Mouse (Mus musculus): ENCODE measurements around the gene Vcp. TPM values are rescaled to one million over a fixed set of nuclear protein-coding genes. Genes with fewer than 3 reads are reported as not detected.
"Not testable (repeated sequence)": the region's sequence is repeated elsewhere in the genome, so short reads cannot be mapped to it uniquely, and the experiment has no call there.

Vcp gene
- 558 and 560 TPM in 2 replicates for polyA plus RNA-seq (2014; fragmentation: Nextera tagmentation; extraction: Ambion mirVana)

- ATAC-seq (ENCODE audit: insufficient read depth) (peak; percentile 97), DNase-seq (peak; percentile 99)
- 1% methylated on average over 49 of the region's 56 CpGs for WGBS
Measured at GRCm38 (mm10) chr4:43000141-43000986, at the start of gene Vcp. Vcp (minus strand) TSS chr4:43000507.

GRCm38 (mm10) chr4:43047231-43047630 lies 46.9 kb upstream of the Vcp start:
- 8% methylated on average over 5 of the region's 5 CpGs for WGBS
- DNase-seq (peak; percentile 96), ATAC-seq (ENCODE audit: insufficient read depth) (no peak)
- TF ChIP-seq CTCF (IDR thresholded peaks at IDR 0.05; ENCODE audit: low read depth), result peak; percentile 84
- Histone ChIP-seq H3K36me3 (ENCODE audit: insufficient read depth) (no peaks in the 10 kb centered on the region), H3K9ac (0 out of 2 replicates have a peak overlapping the region, but pooled peaks have one; percentile 25), H3K9me3 (ENCODE audit: low read depth, low read length) (no peaks in the 10 kb centered on the region), H3K27me3 (ENCODE audit: insufficient read depth, low read length) (no peaks in the 10 kb centered on the region), H3K4me2 (0 out of 2 replicates have a peak overlapping the region, but pooled peaks have one; percentile 13), H3K4me3 (ENCODE audit: low read depth, low read length) (no peak overlapping the region), H3K27ac (ENCODE audit: low read depth) (no peak overlapping the region), H3K4me1 (ENCODE audit: insufficient read depth) (peaks cover 6% of the 10 kb centered on the region; the same call in 1 of the 2 replicates)

More at GRCm38 (mm10) chr4:43000141-43000986, at the start of gene Vcp:
- H3K27ac ChIP-seq (ENCODE audit: low read depth), result peak within 1 kb of the TSS; percentile 100
- H3K36me3 ChIP-seq (ENCODE audit: insufficient read depth), result peaks cover 21% of the 10 kb centered on the region
- H3K9me3 ChIP-seq (ENCODE audit: low read depth, low read length); H3K27me3 ChIP-seq (ENCODE audit: insufficient read depth, low read length): not testable (repeated sequence)
- H3K4me1 ChIP-seq (ENCODE audit: insufficient read depth), result peaks cover 13% of the 10 kb centered on the region; the same call in 1 of the 2 replicates
- peak within 1 kb of the TSS; percentile 95 for H3K9ac ChIP-seq
- H3K4me2 ChIP-seq, result peak within 1 kb of the TSS; percentile 90
- H3K4me3 ChIP-seq (ENCODE audit: low read depth, low read length), result peak within 1 kb of the TSS; percentile 59

- WGBS, result 48% methylated on average over 5 of the region's 5 CpGs
- H3K4me2 ChIP-seq, result peak overlapping the region; percentile 76; the same call in 1 of the 2 replicates
- no peak overlapping the region for H3K4me3 ChIP-seq (ENCODE audit: low read depth, low read length)
- TF ChIP-seq CTCF (IDR thresholded peaks at IDR 0.05; ENCODE audit: low read depth), result no peak
- H3K27me3 ChIP-seq (ENCODE audit: insufficient read depth, low read length), result no peaks in the 10 kb centered on the region
- H3K4me1 ChIP-seq (ENCODE audit: insufficient read depth), result peaks cover 6% of the 10 kb centered on the region; the same call in 1 of the 2 replicates
- H3K36me3 ChIP-seq (ENCODE audit: insufficient read depth), result no peaks in the 10 kb centered on the region
- DNase-seq (no peak), ATAC-seq (ENCODE audit: insufficient read depth) (no peak)
- no peak overlapping the region for H3K9ac ChIP-seq
- H3K9me3 ChIP-seq (ENCODE audit: low read depth, low read length), result no peaks in the 10 kb centered on the region
- no peak overlapping the region for H3K27ac ChIP-seq (ENCODE audit: low read depth)
Measured at GRCm38 (mm10) chr4:43046607-43047006, 46.3 kb upstream of the Vcp start.

GRCm38 (mm10) chr4:43045659-43046302 lies 45.5 kb upstream of the Vcp start, which contains the start of gene Fam214b:
Fam214b (minus strand) TSS chr4:43046220.
- peak; percentile 93 for ATAC-seq (ENCODE audit: insufficient read depth)
- whole genome bisulfite sequencing, result under 1% methylated on average over 33 of the region's 33 CpGs
- H3K27ac ChIP-seq (ENCODE audit: low read depth), result 0 out of 2 replicates have a peak within 1 kb of the TSS, but pooled peaks have one; percentile 65
- peak; percentile 99 for DNase-seq
- peak within 1 kb of the TSS; percentile 76 for H3K4me2 ChIP-seq
- H3K9me3 ChIP-seq (ENCODE audit: low read depth, low read length), result no peaks in the 10 kb centered on the region
- peaks cover 6% of the 10 kb centered on the region; the same call in 1 of the 2 replicates for H3K4me1 ChIP-seq (ENCODE audit: insufficient read depth)
- peak within 1 kb of the TSS; percentile 48 for H3K9ac ChIP-seq
- no peak for TF ChIP-seq CTCF (IDR thresholded peaks at IDR 0.05; ENCODE audit: low read depth)
- H3K36me3 ChIP-seq (ENCODE audit: insufficient read depth), result no peaks in the 10 kb centered on the region
- peak within 1 kb of the TSS; percentile 50 for H3K4me3 ChIP-seq (ENCODE audit: low read depth, low read length)
- H3K27me3 ChIP-seq (ENCODE audit: insufficient read depth, low read length), result no peaks in the 10 kb centered on the region

- H3K9ac ChIP-seq, result peak overlapping the region; percentile 47
- 5% methylated on average over 13 of the region's 13 CpGs for WGBS
- no peak for DNase-seq
- 0 out of 2 replicates have a peak overlapping the region, but pooled peaks have one; percentile 65 for H3K27ac ChIP-seq (ENCODE audit: low read depth)
- peak; percentile 3; the same call in 1 of the 2 replicates for ATAC-seq (ENCODE audit: insufficient read depth)
- H3K36me3 ChIP-seq (ENCODE audit: insufficient read depth), result no peaks in the 10 kb centered on the region
- peaks cover 6% of the 10 kb centered on the region; the same call in 1 of the 2 replicates for H3K4me1 ChIP-seq (ENCODE audit: insufficient read depth)
- no peak for TF ChIP-seq CTCF (IDR thresholded peaks at IDR 0.05; ENCODE audit: low read depth)
- H3K27me3 ChIP-seq (ENCODE audit: insufficient read depth, low read length), result no peaks in the 10 kb centered on the region
- peak overlapping the region; percentile 50 for H3K4me3 ChIP-seq (ENCODE audit: low read depth, low read length)
- peak overlapping the region; percentile 76 for H3K4me2 ChIP-seq
- H3K9me3 ChIP-seq (ENCODE audit: low read depth, low read length), result no peaks in the 10 kb centered on the region
Measured at GRCm38 (mm10) chr4:43045285-43045658, 45.0 kb upstream of the Vcp start.

GRCm38 (mm10) chr4:43044673-43045072 lies 44.4 kb upstream of the Vcp start:
- H3K9me3 ChIP-seq (ENCODE audit: low read depth, low read length), result no peaks in the 10 kb centered on the region
- peak overlapping the region; percentile 65; the same call in 1 of the 2 replicates for H3K27ac ChIP-seq (ENCODE audit: low read depth)
- no peak for ATAC-seq (ENCODE audit: insufficient read depth)
- H3K4me2 ChIP-seq, result peak overlapping the region; percentile 76
- no peak for TF ChIP-seq CTCF (IDR thresholded peaks at IDR 0.05; ENCODE audit: low read depth)
- DNase-seq, result peak; percentile 18
- H3K27me3 ChIP-seq (ENCODE audit: insufficient read depth, low read length), result no peaks in the 10 kb centered on the region
- peak overlapping the region; percentile 47 for H3K9ac ChIP-seq
- WGBS, result 17% methylated on average over 4 of the region's 4 CpGs
- peaks cover 6% of the 10 kb centered on the region; the same call in 1 of the 2 replicates for H3K4me1 ChIP-seq (ENCODE audit: insufficient read depth)
- no peaks in the 10 kb centered on the region for H3K36me3 ChIP-seq (ENCODE audit: insufficient read depth)
- peak overlapping the region; percentile 50 for H3K4me3 ChIP-seq (ENCODE audit: low read depth, low read length)
